Mouse (Mus musculus) neural tube, embryonic 15.5 days (tissue): Measurements from ENCODE around the gene Gtf2ird2. TPM values are rescaled to one million over a fixed set of nuclear protein-coding genes. Genes with fewer than 3 reads are reported as not detected.
A peak's percentile ranks its signal among the peaks of the same experiment; 100 is the strongest.

Source experiments
- ATAC-seq: fragments of 200-750 bp; cut with Nextera tagmentation; 2 replicates; pipeline ENCODE4 v1.8.0; 2017; ENCODE audit warnings: mild to moderate bottlenecking, moderate TSS enrichment, moderate library complexity; ENCODE audit not compliant: low FRiP score
- H3K27ac ChIP-seq: fragments of 300-500 bp; sonication (generic); replicated peaks from 2 replicates; pipeline ENCODE4 v1.5.1; 2015; ENCODE audit warnings: mild to moderate bottlenecking, inconsistent platforms
- H3K27me3 ChIP-seq: fragments of 300-500 bp; sonication (generic); replicated peaks from 2 replicates; pipeline ENCODE4 v1.6.1; 2015; ENCODE audit warnings: inconsistent platforms
- H3K36me3 ChIP-seq: fragments of 300-500 bp; sonication (generic); 2 replicates; pipeline ENCODE4 v1.6.1; 2015; ENCODE audit warnings: inconsistent platforms
- H3K4me1 ChIP-seq: fragments of 300-500 bp; sonication (generic); 2 replicates; pipeline ENCODE4 v1.6.1; 2015; ENCODE audit warnings: inconsistent platforms
- H3K4me2 ChIP-seq: fragments of 300-500 bp; sonication (generic); 2 replicates; pipeline ENCODE4 v1.6.1; 2015; ENCODE audit warnings: inconsistent platforms, mild to moderate bottlenecking, moderate library complexity
- H3K4me3 ChIP-seq: fragments of 300-500 bp; sonication (generic); replicated peaks from 2 replicates; pipeline ENCODE4 v1.5.1; 2015; ENCODE audit warnings: mild to moderate bottlenecking, inconsistent platforms
- H3K9ac ChIP-seq: fragments of 300-500 bp; sonication (generic); replicated peaks from 2 replicates; pipeline ENCODE4 v1.6.1; 2015; ENCODE audit warnings: mild to moderate bottlenecking, inconsistent platforms
- H3K9me3 ChIP-seq: fragments of 300-500 bp; sonication (generic); replicated peaks from 2 replicates; pipeline ENCODE4 v1.6.1; 2016; ENCODE audit warnings: inconsistent platforms
- WGBS: fragments of 180-500 bp; shearing (Covaris S2); methylation state at CpG from one replicate; pipeline ENCODE4 v1.1.7; 2015; ENCODE audit warnings: mixed read lengths; 5-methylcytosine and 5-hydroxymethylcytosine counted together
- polyA plus RNA-seq: library from polyadenylated mRNA; unstranded; fragments of >200 nt; fragmentation: Nextera tagmentation; extraction: Ambion mirVana; gene quantifications from 2 replicates; pipeline ENCODE4 v1.2.1, GENCODE M21; 2015

Gtf2ird2 gene
- polyA plus RNA-seq, 1 experiment from 2014 or later: 14.4 TPM

DNA sequence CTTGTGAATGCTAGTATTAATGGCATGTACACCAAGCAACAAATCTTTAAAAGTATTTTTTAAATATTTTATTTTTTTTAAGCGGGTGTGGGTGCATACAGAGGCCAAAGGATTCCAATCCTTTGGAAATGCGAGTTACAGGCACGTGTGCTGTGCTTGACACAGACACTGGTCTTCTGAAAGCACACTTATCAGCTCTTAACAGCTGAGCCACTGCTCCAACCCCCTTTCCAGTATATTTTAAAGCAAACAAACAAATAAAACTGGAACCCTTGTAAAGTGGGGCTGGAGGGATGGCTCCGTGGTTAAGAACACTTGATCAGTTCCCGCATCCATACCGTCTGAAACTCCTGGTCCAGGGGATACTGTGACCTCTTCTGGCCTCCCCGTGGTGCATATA is 657 bp upstream of the Gtf2ird2 start:
- Histone ChIP-seq H3K4me3 (peak overlapping the region; percentile 78), H3K36me3 (no peaks in the 10 kb centered on the region), H3K4me1 (peaks cover 27% of the 10 kb centered on the region), H3K27me3 (no peaks in the 10 kb centered on the region), H3K9me3 (no peaks in the 10 kb centered on the region), H3K4me2 (peak overlapping the region; percentile 83), H3K9ac (peak overlapping the region; percentile 84), H3K27ac (peak overlapping the region; percentile 97; the same call in 1 of the 2 replicates)
- 58% methylated on average over 7 of the region's 7 CpGs for WGBS
- ATAC-seq: no peak

DNA sequence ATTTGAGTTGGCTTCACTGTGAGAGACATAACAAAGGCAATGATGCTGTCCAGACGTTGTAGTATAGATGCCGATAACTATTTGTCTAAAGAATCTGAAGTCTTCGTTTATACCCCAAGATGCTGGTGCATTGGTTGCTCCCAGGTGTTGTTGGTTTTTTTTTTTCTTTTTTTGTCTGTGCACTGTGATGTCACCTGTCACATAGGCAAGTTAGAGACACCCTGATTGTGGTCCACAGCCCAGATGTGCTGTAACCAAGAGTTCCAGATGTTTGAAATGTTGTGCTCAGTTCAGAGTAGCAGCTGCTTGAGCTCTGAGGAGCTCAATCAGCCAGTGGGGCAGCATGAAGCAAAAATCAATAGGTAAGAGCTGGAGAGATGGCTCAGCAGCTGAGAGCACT is 2.2 kb downstream of the Gtf2ird2 start:
- H3K36me3 ChIP-seq: no peaks in the 10 kb centered on the region
- H3K9me3 ChIP-seq: no peaks in the 10 kb centered on the region
- peaks cover 23% of the 10 kb centered on the region for H3K4me1 ChIP-seq
- no peaks in the 10 kb centered on the region for H3K27me3 ChIP-seq
- no peak overlapping the region for H3K4me2 ChIP-seq
- 91% methylated on average over 3 of the region's 3 CpGs for WGBS
- no peak overlapping the region for H3K27ac ChIP-seq
- H3K9ac ChIP-seq: no peak overlapping the region
- no peak overlapping the region for H3K4me3 ChIP-seq
- no peak for ATAC-seq

DNA sequence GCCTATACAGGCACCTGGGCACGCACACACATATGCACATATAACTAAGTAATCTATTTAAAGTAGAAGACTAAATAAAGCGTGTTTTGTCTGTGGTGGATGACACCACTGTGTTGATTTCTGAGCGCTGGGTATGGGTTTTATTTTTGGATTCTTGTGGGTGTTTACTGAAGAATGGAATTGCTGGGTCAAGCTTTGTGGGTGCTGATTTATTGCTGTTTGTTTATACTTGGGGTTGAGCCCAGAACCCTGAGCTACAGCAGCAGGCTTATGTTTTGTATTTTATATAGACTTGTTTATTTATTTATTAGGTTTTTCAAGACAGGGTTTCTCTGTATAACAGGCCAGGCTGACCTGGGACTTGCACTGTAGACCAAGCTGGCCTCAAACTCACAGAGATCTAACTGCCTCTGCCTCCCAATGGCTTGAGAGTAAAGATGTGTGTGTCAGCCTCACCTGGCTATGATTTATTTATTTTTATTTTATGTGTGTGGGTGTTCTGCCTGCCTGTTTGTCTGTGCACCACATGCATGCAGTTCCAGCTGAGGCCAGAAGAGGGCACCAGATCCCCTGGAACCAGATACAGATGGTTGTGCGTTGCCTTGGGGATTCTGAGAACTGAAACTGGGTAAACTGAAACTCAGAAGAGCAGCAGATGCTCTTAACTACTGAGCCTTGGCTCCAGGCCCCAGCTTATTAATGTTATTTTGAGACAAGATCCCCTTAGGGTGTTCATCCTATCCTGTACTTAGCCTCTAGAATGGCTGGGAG is 3.3 kb downstream of the Gtf2ird2 start:
- no peak overlapping the region for H3K9ac ChIP-seq

DNA sequence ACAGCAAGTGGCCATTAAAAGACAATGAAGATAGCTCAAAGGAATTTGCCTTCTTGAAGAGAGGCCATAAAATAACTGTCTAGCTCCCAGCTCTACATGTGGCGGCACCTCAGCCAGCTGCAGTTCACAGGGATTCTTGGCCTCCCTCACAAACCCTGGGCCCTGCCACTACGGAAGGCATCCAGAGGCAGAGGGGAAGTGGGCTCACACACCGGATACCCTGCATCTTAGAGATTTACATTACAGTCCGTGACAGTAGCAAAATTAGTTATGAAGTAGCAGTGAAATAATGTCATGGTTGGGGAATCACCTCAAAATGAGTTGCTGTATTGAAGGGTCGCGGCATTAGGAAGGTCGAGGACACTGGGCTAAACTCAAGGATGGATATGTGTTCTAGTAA is 4.8 kb downstream of the Gtf2ird2 start:
- Histone ChIP-seq H3K9me3 (no peaks in the 10 kb centered on the region), H3K27me3 (no peaks in the 10 kb centered on the region), H3K4me2 (no peak overlapping the region), H3K9ac (no peak overlapping the region), H3K4me3 (no peak overlapping the region), H3K27ac (no peak overlapping the region), H3K4me1 (peaks cover 1% of the 10 kb centered on the region), H3K36me3 (peaks cover 10% of the 10 kb centered on the region)
- WGBS: 53% methylated on average over 7 of the region's 7 CpGs
- no peak for ATAC-seq

More for the DNA sequence above, 3.3 kb downstream of the Gtf2ird2 start:
- Histone ChIP-seq H3K4me3 (no peak overlapping the region), H3K36me3 (no peaks in the 10 kb centered on the region), H3K9me3 (no peaks in the 10 kb centered on the region), H3K4me2 (no peak overlapping the region), H3K4me1 (peaks cover 16% of the 10 kb centered on the region), H3K27ac (no peak overlapping the region), H3K27me3 (no peaks in the 10 kb centered on the region)
- WGBS: 79% methylated on average over 4 of the region's 4 CpGs
- no peak for ATAC-seq

DNA sequence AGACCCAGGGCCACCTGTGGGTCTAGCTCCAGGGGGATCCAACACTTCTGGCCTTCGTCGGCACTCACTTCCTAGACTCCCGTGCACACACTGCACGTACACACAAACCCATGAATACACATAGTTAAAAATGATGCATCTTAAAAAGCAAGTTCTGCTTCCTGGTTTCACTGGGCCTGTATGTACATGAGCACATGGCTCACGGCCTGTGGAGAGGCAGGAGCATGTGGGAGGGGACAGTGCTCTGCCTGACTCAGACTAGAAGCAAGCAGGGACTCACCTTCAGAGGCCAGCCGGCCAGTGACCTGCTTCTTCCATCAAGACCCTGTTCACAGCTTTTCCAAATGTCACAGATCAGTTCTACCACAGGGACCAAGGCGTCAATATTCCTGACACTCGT is 9.8 kb downstream of the Gtf2ird2 start:
- Histone ChIP-seq H3K27ac (no peak overlapping the region), H3K36me3 (peaks cover 40% of the 10 kb centered on the region)
- 87% methylated on average over 8 of the region's 8 CpGs for WGBS

DNA sequence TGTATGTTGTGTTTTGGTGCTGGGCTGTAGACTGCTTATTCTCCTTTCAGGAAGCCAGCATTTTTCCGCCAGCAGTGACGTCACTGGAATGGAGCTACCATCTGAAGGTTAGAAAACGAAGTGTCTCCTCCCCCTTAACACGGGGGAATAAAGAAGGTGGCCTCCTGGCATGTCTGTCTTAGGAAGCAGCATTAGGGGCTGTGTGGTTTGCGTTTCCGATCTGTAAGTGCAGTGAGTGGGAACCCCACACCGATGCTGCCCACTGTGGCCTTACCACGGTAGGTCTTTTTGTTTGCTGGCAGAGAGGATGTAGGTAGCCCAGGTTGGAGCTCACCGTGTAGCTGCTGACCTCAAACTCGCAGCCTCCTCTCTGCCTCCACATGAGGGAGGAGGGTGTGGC is 22.9 kb downstream of the Gtf2ird2 start:
- Histone ChIP-seq H3K27ac (no peak overlapping the region), H3K4me3 (no peak overlapping the region), H3K4me2 (no peak overlapping the region), H3K9ac (no peak overlapping the region), H3K4me1 (no peaks in the 10 kb centered on the region), H3K27me3 (no peaks in the 10 kb centered on the region), H3K36me3 (peaks cover 43% of the 10 kb centered on the region), H3K9me3 (no peaks in the 10 kb centered on the region)
- WGBS: 83% methylated on average over 10 of the region's 10 CpGs
- ATAC-seq: no peak

More for the DNA sequence above, 9.8 kb downstream of the Gtf2ird2 start:
- no peaks in the 10 kb centered on the region for H3K9me3 ChIP-seq
- no peak overlapping the region for H3K4me2 ChIP-seq
- no peak overlapping the region for H3K4me3 ChIP-seq
- no peak overlapping the region for H3K9ac ChIP-seq
- H3K4me1 ChIP-seq: no peaks in the 10 kb centered on the region
- ATAC-seq: no peak
- H3K27me3 ChIP-seq: no peaks in the 10 kb centered on the region

- Histone ChIP-seq H3K9me3 (no peaks in the 10 kb centered on the region), H3K4me1 (no peaks in the 10 kb centered on the region), H3K4me3 (no peak overlapping the region), H3K27me3 (no peaks in the 10 kb centered on the region), H3K9ac (no peak overlapping the region), H3K36me3 (peaks cover 23% of the 10 kb centered on the region), H3K4me2 (no peak overlapping the region), H3K27ac (no peak overlapping the region)
- 68% methylated on average over 11 of the region's 11 CpGs for WGBS
- ATAC-seq: no peak
Observed at GRCm38 (mm10) chr5:134209931-134210554, 26.2 kb downstream of the Gtf2ird2 start.

GRCm38 (mm10) chr5:134214021-134214806 is 30.4 kb downstream of the Gtf2ird2 start:
- Histone ChIP-seq H3K27me3 (no peaks in the 10 kb centered on the region), H3K4me2 (no peak overlapping the region), H3K4me1 (peaks cover 3% of the 10 kb centered on the region; the same call in 1 of the 2 replicates), H3K27ac (no peak overlapping the region), H3K9ac (no peak overlapping the region), H3K36me3 (peaks cover 32% of the 10 kb centered on the region), H3K9me3 (no peaks in the 10 kb centered on the region), H3K4me3 (no peak overlapping the region)
- no peak for ATAC-seq
- WGBS: 59% methylated on average over 12 of the region's 12 CpGs

GRCm38 (mm10) chr5:134217900-134218299 is 34.1 kb downstream of the Gtf2ird2 start:
- no peak overlapping the region for H3K27ac ChIP-seq
- no peak for ATAC-seq
- H3K9me3 ChIP-seq: no peaks in the 10 kb centered on the region
- WGBS: 95% methylated on average over 7 of the region's 7 CpGs
- peaks cover 13% of the 10 kb centered on the region for H3K4me1 ChIP-seq
- H3K9ac ChIP-seq: no peak overlapping the region
- H3K36me3 ChIP-seq: peaks cover 23% of the 10 kb centered on the region
- no peaks in the 10 kb centered on the region; the same call in none of the 2 replicates for H3K27me3 ChIP-seq
- no peak overlapping the region for H3K4me2 ChIP-seq
- no peak overlapping the region for H3K4me3 ChIP-seq

GRCm38 (mm10) chr5:134221278-134221677 is 37.5 kb downstream of the Gtf2ird2 start:
- 49% methylated on average over 4 of the region's 4 CpGs for WGBS
- no peak for ATAC-seq
- no peak overlapping the region for H3K9ac ChIP-seq
- H3K27ac ChIP-seq: no peak overlapping the region
- H3K9me3 ChIP-seq: no peaks in the 10 kb centered on the region
- H3K4me3 ChIP-seq: peak overlapping the region; percentile 29; the same call in 1 of the 2 replicates
- no peaks in the 10 kb centered on the region; the same call in none of the 2 replicates for H3K27me3 ChIP-seq
- H3K4me2 ChIP-seq: peak overlapping the region; percentile 63
- peaks cover 12% of the 10 kb centered on the region for H3K36me3 ChIP-seq
- peaks cover 13% of the 10 kb centered on the region for H3K4me1 ChIP-seq

DNA sequence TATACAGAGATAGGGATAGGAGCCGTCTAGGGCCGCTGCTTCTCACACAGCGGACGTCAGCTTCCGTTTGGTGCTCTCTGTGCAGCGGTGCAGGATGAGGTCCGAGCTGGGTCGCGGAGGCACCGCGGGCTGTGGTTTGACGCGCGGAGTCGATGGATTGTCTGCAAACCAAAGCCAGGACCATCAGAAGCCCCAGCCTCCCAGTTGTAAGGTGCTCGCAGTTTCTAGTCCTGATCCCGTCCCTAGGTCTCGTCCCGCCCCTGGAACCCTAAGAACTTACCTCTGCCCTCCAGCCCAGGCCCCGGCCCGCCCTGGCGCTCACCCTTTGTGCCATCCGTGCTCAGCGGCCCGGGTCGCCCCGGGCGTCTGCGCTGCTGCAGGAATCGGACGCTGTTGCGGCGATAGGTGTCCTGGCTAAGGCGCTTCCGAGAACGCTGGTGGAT is 37.9 kb downstream of the Gtf2ird2 start:
- H3K4me3 ChIP-seq: peak overlapping the region; percentile 29
- no peak for ATAC-seq
- peaks cover 13% of the 10 kb centered on the region for H3K4me1 ChIP-seq
- no peaks in the 10 kb centered on the region for H3K9me3 ChIP-seq
- 2% methylated on average over 36 of the region's 36 CpGs for WGBS
- no peaks in the 10 kb centered on the region; the same call in none of the 2 replicates for H3K27me3 ChIP-seq
- H3K27ac ChIP-seq: no peak overlapping the region
- H3K9ac ChIP-seq: peak overlapping the region; percentile 41
- peaks cover 7% of the 10 kb centered on the region for H3K36me3 ChIP-seq
- H3K4me2 ChIP-seq: peak overlapping the region; percentile 63
